29 mouse cellular contexts compared by ENCODE assay signal in genomic region chr17:78791690-78792070, GRCm38 (mm10). TPM values are rescaled to one million over a fixed set of nuclear protein-coding genes. Genes with fewer than 3 reads are reported as not detected.
DNase-seq lines count a peak whose midpoint lies in the region; ATAC-seq lines count a peak whose summit lies in the region.
"Had no signal": no experiment of that assay in that cellular context is flagged by ENCODE, and none has a peak within 500 bp of the region (broad histone marks: within the 10 kb centered on the region; RNA-seq: fewer than 3 reads in every experiment).

No protein-coding gene starts in this region.

- H3K4me3 ChIP-seq in heart, embryonic 10.5 days, result no peak overlapping the region
- H3K4me3 ChIP-seq in heart, embryonic 16.5 days (ENCODE audit: low read length), result no peak overlapping the region
- H3K4me3 ChIP-seq: embryonic facial prominence, embryonic 15.5 days; forebrain, embryonic 10.5 days; midbrain, embryonic 10.5 days; myocyte; neural tube, embryonic 13.5 days; stomach, embryonic 15.5 days had no signal

- peaks cover 19% of the 10 kb centered on the region for H3K4me1 ChIP-seq in heart, embryonic 10.5 days
- peaks cover 13% of the 10 kb centered on the region for H3K4me1 ChIP-seq in heart, embryonic 16.5 days (ENCODE audit: control insufficient read depth, insufficient read depth, low read length)
- H3K4me1 ChIP-seq: embryonic facial prominence, embryonic 15.5 days; forebrain, embryonic 10.5 days; midbrain, embryonic 10.5 days; neural tube, embryonic 13.5 days; stomach, embryonic 15.5 days had no signal

- no peaks in the 10 kb centered on the region for H3K27me3 ChIP-seq in heart, embryonic 10.5 days (ENCODE audit: insufficient read depth, poor library complexity, severe bottlenecking)
- no peaks in the 10 kb centered on the region for H3K27me3 ChIP-seq in heart, embryonic 16.5 days (ENCODE audit: control insufficient read depth, insufficient read depth, low read length)
- H3K27me3 ChIP-seq: CH12.LX; embryonic facial prominence, embryonic 15.5 days; neural tube, embryonic 13.5 days; stomach, embryonic 15.5 days had no signal

- H3K4me2 ChIP-seq in heart, embryonic 16.5 days (ENCODE audit: low read depth, low read length), result peak overlapping the region; percentile 29
- H3K4me2 ChIP-seq: embryonic facial prominence, embryonic 15.5 days; neural tube, embryonic 13.5 days; stomach, embryonic 15.5 days had no signal

- peaks cover 40% of the 10 kb centered on the region for H3K36me3 ChIP-seq in heart, embryonic 10.5 days
- peaks cover 15% of the 10 kb centered on the region for H3K36me3 ChIP-seq in heart, embryonic 16.5 days (ENCODE audit: control insufficient read depth, insufficient read depth)

- H3K27ac ChIP-seq in heart, embryonic 10.5 days, result peak overlapping the region; percentile 87
- peak overlapping the region; percentile 98 for H3K27ac ChIP-seq in heart, embryonic 16.5 days (ENCODE audit: low read length)
- H3K27ac ChIP-seq: embryonic facial prominence, embryonic 15.5 days; forebrain, embryonic 10.5 days; midbrain, embryonic 10.5 days; neural tube, embryonic 13.5 days; stomach, embryonic 15.5 days had no signal

- WGBS in heart, embryonic 10.5 days, result 66% methylated on average over 3 of the region's 3 CpGs
- WGBS in heart, embryonic 16.5 days, result 57% methylated on average over 3 of the region's 3 CpGs

- no peaks in the 10 kb centered on the region for H3K9me3 ChIP-seq in heart, embryonic 10.5 days
- no peaks in the 10 kb centered on the region for H3K9me3 ChIP-seq in heart, embryonic 16.5 days (replicated peaks; ENCODE audit: control insufficient read depth, low read length)
- H3K9me3 ChIP-seq: embryonic facial prominence, embryonic 15.5 days; forebrain, embryonic 10.5 days; G1E; midbrain, embryonic 10.5 days; neural tube, embryonic 13.5 days; stomach, embryonic 15.5 days had no signal

- intact Hi-C loops in heart, postnatal 25 days (cut with DNase I), result no loop called here

- peak overlapping the region; percentile 60 for H3K9ac ChIP-seq in heart, embryonic 16.5 days (ENCODE audit: low read length)
- H3K9ac ChIP-seq: embryonic facial prominence, embryonic 15.5 days; neural tube, embryonic 13.5 days; stomach, embryonic 15.5 days had no signal

- ATAC-seq in heart, embryonic 16.5 days (replicated peaks; ENCODE audit: extremely low read depth, insufficient read depth, low FRiP score), result no peak; the same call in none of the 2 replicates
- ATAC-seq: activated CD4-positive, CD25-positive, alpha-beta regulatory T cell, adult 4 months; forebrain, embryonic 16.5 days; midbrain, embryonic 16.5 days had no signal

- DNase-seq in heart, embryonic 10.5 days (ENCODE audit: low spot score), result no peak
- no peak for DNase-seq in heart, postnatal 25 days (ENCODE audit: low spot score)
- DNase-seq in adipocyte (ENCODE audit: low spot score), result peak; percentile 62
- DNase-seq in fibroblast of lung, adult 2 months (ENCODE audit: low read depth), result peak; percentile 0
- DNase-seq in adrenal gland, adult 18-20 months (ENCODE audit: low spot score in 2 of 2), result no peak
- no peak for DNase-seq in urinary bladder, adult 2 months (ENCODE audit: low spot score)
- DNase-seq: B cell, adult 2 months; cerebellum, adult 11 months; cerebellum, adult 9-11 months; gastrocnemius, postnatal 36 days; kidney, adult 18-20 months; kidney, postnatal 10 days; layer of hippocampus, postnatal 36 days; retina, postnatal 1 day; right cerebral cortex, postnatal 4 days; thymus, adult 2 months; thymus, postnatal 4 days had no signal

RNA-seq across cellular contexts. Expression of gene Heatr5b, which starts 43.5 kb away (rescaled TPM):
- polyA plus RNA-seq in heart, embryonic 10.5 days (2016; fragmentation: Nextera tagmentation; extraction: Ambion mirVana), result 16.2 and 20.1 TPM in 2 replicates
- 10 to 100 TPM; 38.6 to 43.0 TPM for total RNA-seq in heart, postnatal 25 days (2021)
- 24.7 and 28.7 TPM in 2 replicates for polyA plus RNA-seq in heart, embryonic 16.5 days (2015; fragmentation: Nextera tagmentation; extraction: Ambion mirVana)
- 10 to 100 TPM; 32.9 to 35.3 TPM for total RNA-seq in adrenal gland, adult 18-20 months (2021)
- 17.5 and 19.9 TPM in 2 replicates for polyA plus RNA-seq in urinary bladder, adult 2 months (2012; rRNA removed)

RNA-seq across cellular contexts. Expression of gene Gpatch11, which starts 43.7 kb away (rescaled TPM):
- 32.8 and 33.3 TPM in 2 replicates for polyA plus RNA-seq in heart, embryonic 10.5 days (2016; fragmentation: Nextera tagmentation; extraction: Ambion mirVana)
- total RNA-seq in heart, postnatal 25 days (2021), result 10 to 100 TPM; 29.4 to 32.3 TPM
- 38.5 and 43.7 TPM in 2 replicates for polyA plus RNA-seq in heart, embryonic 16.5 days (2015; fragmentation: Nextera tagmentation; extraction: Ambion mirVana)
- 10 to 100 TPM; 22.6 to 26.7 TPM for total RNA-seq in adrenal gland, adult 18-20 months (2021)
- 25.2 and 27.0 TPM in 2 replicates for polyA plus RNA-seq in urinary bladder, adult 2 months (2012; rRNA removed)

RNA-seq across cellular contexts. Expression of gene Strn, which starts 54.7 kb away (rescaled TPM):
- polyA plus RNA-seq in heart, embryonic 10.5 days (2016; fragmentation: Nextera tagmentation; extraction: Ambion mirVana), result 8.5 and 12.6 TPM in 2 replicates
- total RNA-seq in heart, postnatal 25 days (2021), result 10 to 100 TPM; 23.8 to 25.2 TPM
- 12.4 and 12.7 TPM in 2 replicates for polyA plus RNA-seq in heart, embryonic 16.5 days (2015; fragmentation: Nextera tagmentation; extraction: Ambion mirVana)
- 10 to 100 TPM; 18.1 to 20.3 TPM for total RNA-seq in adrenal gland, adult 18-20 months (2021)
- polyA plus RNA-seq in urinary bladder, adult 2 months (2012; rRNA removed), result 9.3 and 9.8 TPM in 2 replicates

Comparison
In these comparisons a context has a peak if more than half of its experiments do, and no peak if none do; other contexts are left out.
1. DNase-seq: peak in adipocyte (single experiment) and fibroblast of lung, adult 2 months (single experiment); none in heart, embryonic 10.5 days (single experiment), heart, postnatal 25 days (single experiment), adrenal gland, adult 18-20 months (0 of 2) and urinary bladder, adult 2 months (single experiment).